Mouse (Mus musculus) forebrain, embryonic 11.5 days (tissue): ENCODE data around the gene Eme2. TPM values are rescaled to one million over a fixed set of nuclear protein-coding genes. Genes with fewer than 3 reads are reported as not detected.

ENCODE experiments used
- ATAC-seq: fragments of 200-750 bp; cut with Nextera tagmentation; replicated peaks from 2 replicates; pipeline ENCODE4 v1.8.0; 2017; ENCODE audit warnings: moderate TSS enrichment; ENCODE audit not compliant: low FRiP score
- DNase-seq: peaks from one replicate; pipeline ENCODE4 v3.0.0-alpha.2; 2017; ENCODE audit warnings: low spot score
- H3K27ac ChIP-seq: fragments of 300-500 bp; sonication (generic); 2 replicates; pipeline ENCODE4 v1.5.1; 2014; ENCODE audit warnings: low read depth, low read length
- H3K27me3 ChIP-seq: fragments of 300-500 bp; sonication (generic); 2 replicates; pipeline ENCODE4 v1.6.1; 2014; ENCODE audit warnings: mild to moderate bottlenecking, low read length, mixed read lengths; ENCODE audit not compliant: control insufficient read depth, insufficient read depth
- H3K36me3 ChIP-seq: fragments of 300-500 bp; sonication (generic); 2 replicates; pipeline ENCODE4 v1.6.1; 2014; ENCODE audit warnings: mild to moderate bottlenecking, low read length, moderate library complexity, mixed read lengths; ENCODE audit not compliant: control insufficient read depth, insufficient read depth
- H3K4me1 ChIP-seq: fragments of 300-500 bp; sonication (generic); replicated peaks from 2 replicates; pipeline ENCODE4 v1.6.1; 2014; ENCODE audit warnings: low read length, mixed read lengths; ENCODE audit not compliant: control insufficient read depth, insufficient read depth
- H3K4me2 ChIP-seq: fragments of 300-500 bp; sonication (generic); 2 replicates; pipeline ENCODE4 v1.6.1; 2014; ENCODE audit warnings: low read depth, mild to moderate bottlenecking, low read length, moderate library complexity, mixed read lengths; ENCODE audit not compliant: severe bottlenecking
- H3K4me3 ChIP-seq: fragments of 300-500 bp; sonication (generic); 2 replicates; pipeline ENCODE4 v1.5.1; 2014; ENCODE audit warnings: low read depth, low read length
- H3K9ac ChIP-seq: fragments of 300-500 bp; sonication (generic); 2 replicates; pipeline ENCODE4 v1.6.1; 2014; ENCODE audit warnings: low read length
- H3K9me3 ChIP-seq: fragments of 300-500 bp; sonication (generic); 2 replicates; pipeline ENCODE4 v1.6.1; 2016; ENCODE audit warnings: low read length, mixed read lengths; ENCODE audit not compliant: control insufficient read depth
- WGBS: fragments of 180-500 bp; shearing (Covaris S2); extraction: QIAGEN DNeasy Blood & Tissue Kit; methylation state at CpG from one replicate; pipeline ENCODE4 v1.1.7; 2014; 5-methylcytosine and 5-hydroxymethylcytosine counted together
- polyA plus RNA-seq: library from polyadenylated mRNA; unstranded; fragments of >200 nt; fragmentation: Nextera tagmentation; extraction: Ambion mirVana; gene quantifications from 2 replicates; pipeline ENCODE4 v1.2.1, GENCODE M21; 2014

Gene Eme2
- polyA plus RNA-seq, 1 experiment from 2014 or later = 31.2 TPM

DNA sequence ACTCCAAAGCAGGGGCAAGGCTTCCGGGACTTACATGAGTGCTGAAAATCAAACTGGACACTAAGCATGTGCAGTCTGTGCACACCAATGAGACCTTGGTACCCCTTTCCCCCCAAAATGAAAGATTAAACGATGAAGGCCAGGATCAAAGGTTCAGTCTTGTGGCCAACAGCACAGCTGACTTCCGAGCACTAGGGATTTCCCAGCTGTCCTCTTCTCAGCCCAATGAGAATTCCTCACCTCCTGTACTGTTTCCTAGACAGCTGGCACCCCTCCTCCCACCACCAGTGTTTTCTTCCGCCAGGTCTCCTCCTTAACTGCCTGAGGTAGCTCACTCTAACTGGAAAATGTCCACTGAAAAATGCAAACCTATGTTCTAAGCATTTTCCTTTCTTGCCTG is 38.3 kb upstream of the Eme2 start:
- Histone ChIP-seq H3K9me3 (no peaks in the 10 kb centered on the region), H3K4me3 (no peak overlapping the region), H3K27me3 (no peaks in the 10 kb centered on the region), H3K36me3 (no peaks in the 10 kb centered on the region; the same call in 1 of the 2 replicates), H3K27ac (no peak overlapping the region), H3K4me2 (no peak overlapping the region), H3K4me1 (peaks cover 9% of the 10 kb centered on the region), H3K9ac (no peak overlapping the region)
- no peak for DNase-seq
- ATAC-seq = no peak
- WGBS = 89% methylated on average over 4 of the region's 4 CpGs

DNA sequence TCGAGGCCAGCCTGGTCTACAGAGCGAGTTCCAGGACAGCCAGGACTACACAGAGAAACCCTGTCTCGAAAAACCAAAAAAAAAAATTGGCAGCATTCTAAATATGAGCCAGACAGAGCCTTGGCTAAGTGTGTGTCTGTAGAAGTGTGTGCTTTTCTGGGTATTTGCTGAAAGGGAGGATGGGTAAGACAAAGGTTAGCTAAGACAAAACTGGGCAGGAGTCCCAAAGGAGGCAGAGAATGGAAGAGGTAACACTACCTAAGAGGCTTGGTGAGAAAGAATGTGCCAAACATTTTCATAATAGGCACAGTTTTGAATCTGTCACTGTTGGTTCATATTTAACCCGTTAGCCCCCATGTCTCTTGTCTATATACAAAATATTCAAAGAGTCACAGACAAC is 37.5 kb upstream of the Eme2 start:
- Histone ChIP-seq H3K9me3 (no peaks in the 10 kb centered on the region), H3K27ac (no peak overlapping the region), H3K27me3 (no peaks in the 10 kb centered on the region), H3K4me1 (peaks cover 9% of the 10 kb centered on the region), H3K4me2 (no peak overlapping the region), H3K4me3 (no peak overlapping the region), H3K36me3 (no peaks in the 10 kb centered on the region; the same call in 1 of the 2 replicates), H3K9ac (no peak overlapping the region)
- 92% methylated on average over 4 of the region's 4 CpGs for WGBS
- no peak for ATAC-seq
- no peak for DNase-seq

DNA sequence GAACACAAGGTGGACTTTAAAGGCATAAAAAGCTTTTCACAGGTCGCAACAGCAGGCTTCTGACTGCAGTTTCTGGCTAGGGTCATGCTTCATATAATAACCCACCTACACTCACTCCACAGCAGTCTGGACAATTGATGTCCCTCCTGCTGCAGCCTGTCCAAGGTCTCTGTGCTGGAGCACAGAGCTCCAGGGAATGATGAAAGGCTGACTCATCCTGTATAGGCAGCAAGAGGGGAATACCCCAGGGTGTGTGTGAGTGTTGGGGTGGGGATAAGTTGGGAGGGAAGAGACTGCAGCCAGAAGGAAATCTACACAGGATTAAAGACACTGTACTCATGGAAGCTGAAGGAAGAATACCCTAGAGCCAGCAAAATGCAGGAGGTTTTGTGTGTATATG is 34.6 kb upstream of the Eme2 start:
- H3K4me3 ChIP-seq = no peak overlapping the region
- DNase-seq (no peak), ATAC-seq (no peak)
- peaks cover 2% of the 10 kb centered on the region; the same call in 1 of the 2 replicates for H3K36me3 ChIP-seq
- H3K27ac ChIP-seq = no peak overlapping the region
- H3K4me2 ChIP-seq = no peak overlapping the region
- H3K9ac ChIP-seq = no peak overlapping the region
- no peaks in the 10 kb centered on the region for H3K4me1 ChIP-seq
- no peaks in the 10 kb centered on the region for H3K27me3 ChIP-seq
- 86% methylated on average over 1 of the region's 1 CpGs for WGBS
- H3K9me3 ChIP-seq = no peaks in the 10 kb centered on the region

DNA sequence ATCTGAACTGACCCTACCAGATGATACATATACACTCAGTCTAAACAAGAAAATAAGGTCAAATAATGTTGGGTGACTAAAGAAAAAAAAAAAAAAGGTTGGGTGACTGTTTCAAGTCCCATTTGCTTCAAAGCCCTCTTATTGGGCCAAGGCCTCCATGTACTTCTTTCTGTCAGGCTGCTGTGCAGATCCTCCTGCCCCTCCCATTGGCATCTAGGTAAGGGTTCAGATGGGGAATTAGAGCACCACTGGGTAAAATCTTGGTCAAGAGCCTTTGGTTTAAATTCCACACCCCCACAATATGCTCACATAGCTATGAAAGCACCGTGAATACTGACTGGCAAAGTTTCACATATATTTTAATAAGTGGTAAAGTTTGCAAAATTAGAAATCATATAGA is 28.4 kb upstream of the Eme2 start:
- no peak overlapping the region for H3K27ac ChIP-seq
- H3K36me3 ChIP-seq = peaks cover 7% of the 10 kb centered on the region; the same call in 1 of the 2 replicates
- H3K4me2 ChIP-seq = no peak overlapping the region
- H3K27me3 ChIP-seq = no peaks in the 10 kb centered on the region
- no peak overlapping the region for H3K9ac ChIP-seq
- WGBS = 94% methylated on average over 1 of the region's 1 CpGs
- no peaks in the 10 kb centered on the region for H3K9me3 ChIP-seq
- H3K4me3 ChIP-seq = no peak overlapping the region
- no peak for ATAC-seq
- DNase-seq = no peak
- no peaks in the 10 kb centered on the region for H3K4me1 ChIP-seq

DNA sequence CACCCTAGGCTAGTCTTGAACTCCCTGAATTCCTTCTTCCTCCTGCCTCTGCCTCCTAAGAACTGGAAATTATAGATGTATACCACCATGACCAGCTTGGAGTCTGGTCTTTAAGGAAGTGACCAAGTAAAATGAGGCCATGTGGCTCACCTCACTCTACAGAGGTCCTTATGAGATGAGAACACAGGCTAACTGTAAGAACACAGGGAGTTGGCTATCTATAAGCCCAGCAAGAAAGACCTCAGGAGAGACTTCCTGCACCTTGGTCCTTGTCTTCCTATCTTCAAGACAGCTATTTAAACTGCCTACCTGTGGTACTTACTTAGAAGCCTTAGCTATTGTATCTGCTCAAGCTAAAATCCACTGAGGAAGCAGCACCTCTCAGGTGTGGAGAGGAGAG is 19.1 kb upstream of the Eme2 start:
- Histone ChIP-seq H3K9me3 (no peaks in the 10 kb centered on the region), H3K4me3 (no peak overlapping the region), H3K4me1 (no peaks in the 10 kb centered on the region), H3K4me2 (no peak overlapping the region), H3K27me3 (no peaks in the 10 kb centered on the region), H3K36me3 (peaks cover 19% of the 10 kb centered on the region), H3K9ac (no peak overlapping the region), H3K27ac (no peak overlapping the region)
- no peak for DNase-seq
- no peak for ATAC-seq

DNA sequence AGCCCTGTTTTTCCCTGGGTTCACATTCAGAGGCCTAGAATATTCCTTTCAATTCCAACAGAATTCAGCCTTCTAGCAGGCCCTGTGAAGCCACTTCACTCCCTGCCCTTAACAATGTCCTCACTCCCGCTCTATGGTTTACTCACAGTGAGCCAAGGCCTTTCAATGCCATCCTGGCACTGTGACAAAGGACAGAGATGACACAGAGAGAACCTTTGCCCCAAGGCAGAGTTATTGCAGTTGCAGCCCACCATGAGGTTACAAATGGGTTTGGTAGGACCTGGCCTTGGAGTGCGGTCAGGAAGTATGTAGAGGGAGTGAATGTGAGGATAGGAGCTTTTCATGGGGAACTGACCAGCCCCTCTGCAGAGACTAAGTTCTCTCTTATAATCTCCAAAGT is 12.7 kb upstream of the Eme2 start:
- WGBS = 92% methylated on average over 2 of the region's 2 CpGs
- Histone ChIP-seq H3K36me3 (peaks cover 27% of the 10 kb centered on the region), H3K9me3 (no peaks in the 10 kb centered on the region), H3K9ac (no peak overlapping the region), H3K4me1 (no peaks in the 10 kb centered on the region), H3K27me3 (no peaks in the 10 kb centered on the region), H3K4me3 (no peak overlapping the region), H3K27ac (no peak overlapping the region), H3K4me2 (no peak overlapping the region)
- ATAC-seq (no peak), DNase-seq (no peak)

DNA sequence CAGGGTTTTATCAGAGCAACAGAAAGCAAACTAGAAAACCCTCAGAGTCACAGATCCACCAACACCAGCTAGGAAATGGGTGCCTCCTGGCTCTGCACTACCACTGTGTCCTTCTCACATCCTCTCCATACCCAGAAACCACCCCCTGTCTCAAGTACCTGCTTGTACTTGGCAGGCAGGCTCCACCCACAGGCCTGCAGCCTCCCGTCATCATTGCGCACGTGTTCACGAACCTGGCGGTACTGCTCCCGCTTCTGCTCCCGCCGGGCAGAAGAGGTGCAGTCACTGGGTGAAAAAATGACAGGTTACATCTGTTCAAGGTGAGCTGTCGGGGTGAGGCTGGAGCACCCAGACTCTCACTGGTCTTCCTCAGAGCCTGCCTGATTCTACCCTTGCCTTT is 8.9 kb upstream of the Eme2 start:
- Histone ChIP-seq H3K27ac (no peak overlapping the region), H3K4me2 (no peak overlapping the region), H3K9ac (no peak overlapping the region), H3K9me3 (no peaks in the 10 kb centered on the region), H3K27me3 (no peaks in the 10 kb centered on the region), H3K36me3 (peaks cover 29% of the 10 kb centered on the region), H3K4me3 (no peak overlapping the region), H3K4me1 (no peaks in the 10 kb centered on the region)
- no peak for DNase-seq
- WGBS = 91% methylated on average over 9 of the region's 9 CpGs
- ATAC-seq = no peak

DNA sequence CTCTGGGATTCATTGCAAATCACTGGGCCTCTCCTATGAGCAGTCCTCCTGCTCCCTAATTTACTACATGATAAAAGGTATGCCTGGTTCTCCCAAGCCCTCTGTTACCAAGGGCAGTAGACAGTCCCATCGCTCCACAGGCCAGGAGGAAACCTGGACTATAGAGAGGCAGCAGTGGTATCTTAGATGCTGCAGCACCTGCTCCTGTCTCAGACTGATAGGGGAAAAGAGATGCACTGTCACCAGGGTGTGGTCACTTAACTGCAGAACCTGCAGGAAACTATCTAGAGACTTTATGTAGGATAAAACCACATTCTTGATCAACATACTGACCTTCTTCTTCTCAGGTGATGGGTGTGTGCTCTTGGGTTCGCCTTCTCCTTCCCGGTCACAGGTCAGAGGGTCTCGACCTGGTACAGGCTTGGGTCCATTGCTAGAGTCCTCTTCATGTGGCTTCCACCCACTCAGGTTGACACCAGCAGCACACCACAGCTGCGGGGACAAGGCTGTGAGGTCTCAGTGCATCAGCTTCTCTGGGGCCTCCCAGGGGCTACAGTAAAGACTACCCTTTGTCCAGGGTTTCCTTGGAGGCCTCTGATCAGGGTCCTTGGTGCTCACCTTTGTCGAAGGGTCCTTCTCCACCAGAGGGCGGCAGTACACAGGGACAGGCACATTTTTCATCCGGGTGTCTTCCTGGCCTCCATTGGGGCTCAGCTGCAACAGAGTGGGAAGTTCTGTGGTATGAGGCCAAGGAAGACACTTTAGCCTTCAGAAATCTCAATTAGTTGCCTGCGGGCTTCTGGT is 8.0 kb upstream of the Eme2 start:
- Histone ChIP-seq H3K36me3 (peaks cover 29% of the 10 kb centered on the region), H3K27ac (no peak overlapping the region), H3K4me1 (no peaks in the 10 kb centered on the region), H3K4me3 (no peak overlapping the region), H3K9me3 (no peaks in the 10 kb centered on the region), H3K27me3 (no peaks in the 10 kb centered on the region), H3K9ac (no peak overlapping the region), H3K4me2 (no peak overlapping the region)
- ATAC-seq (no peak), DNase-seq (no peak)
- WGBS = 67% methylated on average over 9 of the region's 9 CpGs

DNA sequence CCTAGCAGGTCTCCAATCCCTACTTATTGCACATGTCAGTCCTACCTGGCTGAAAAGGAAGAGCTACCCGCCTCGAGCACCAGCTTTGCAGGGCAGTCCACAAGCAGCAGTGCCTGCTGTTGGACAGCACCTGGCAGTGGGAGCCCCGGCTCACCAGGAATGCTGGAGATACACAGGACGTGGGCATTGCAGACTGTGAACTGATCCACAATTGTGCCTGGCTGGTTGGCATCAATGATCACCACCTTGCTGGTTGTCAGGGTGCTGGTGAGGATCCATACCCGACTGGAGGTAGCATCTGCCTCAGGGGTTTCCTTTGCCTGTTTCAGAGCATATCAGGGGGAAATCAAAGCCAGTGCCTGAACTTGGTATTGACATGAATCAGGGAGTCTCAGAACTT is 7.2 kb upstream of the Eme2 start:
- H3K9me3 ChIP-seq = no peaks in the 10 kb centered on the region
- H3K36me3 ChIP-seq = peaks cover 28% of the 10 kb centered on the region
- H3K4me2 ChIP-seq = no peak overlapping the region
- H3K4me1 ChIP-seq = peaks cover 3% of the 10 kb centered on the region; the same call in 1 of the 2 replicates
- WGBS = 93% methylated on average over 5 of the region's 5 CpGs
- H3K4me3 ChIP-seq = no peak overlapping the region
- H3K9ac ChIP-seq = no peak overlapping the region
- H3K27me3 ChIP-seq = no peaks in the 10 kb centered on the region
- ATAC-seq (no peak), DNase-seq (no peak)
- H3K27ac ChIP-seq = no peak overlapping the region
